Mouse (Mus musculus) forebrain, embryonic 15.5 days (tissue): ENCODE results near the gene Tectb. TPM values are rescaled to one million over a fixed set of nuclear protein-coding genes. Genes with fewer than 3 reads are reported as not detected.
"Not testable (repeated sequence)": the region's sequence is repeated elsewhere in the genome, so short reads cannot be mapped to it uniquely, and the experiment has no call there.

Experiments used
- ATAC-seq: fragments of 200-750 bp; cut with Nextera tagmentation; replicated peaks from 2 replicates; pipeline ENCODE4 v1.8.0; 2017; ENCODE audit warnings: mild to moderate bottlenecking, moderate TSS enrichment, moderate library complexity
- H3K27ac ChIP-seq: fragments of 300-500 bp; sonication (generic); replicated peaks from 2 replicates; pipeline ENCODE4 v1.5.1; 2015; ENCODE audit warnings: mild to moderate bottlenecking, inconsistent platforms
- H3K27me3 ChIP-seq: fragments of 300-500 bp; sonication (generic); 2 replicates; pipeline ENCODE4 v1.6.1; 2015; ENCODE audit warnings: inconsistent platforms
- H3K36me3 ChIP-seq: fragments of 300-500 bp; sonication (generic); 2 replicates; pipeline ENCODE4 v1.6.1; 2015; ENCODE audit warnings: mild to moderate bottlenecking, inconsistent platforms
- H3K4me1 ChIP-seq: fragments of 300-500 bp; sonication (generic); 2 replicates; pipeline ENCODE4 v1.6.1; 2015; ENCODE audit warnings: inconsistent platforms
- H3K4me2 ChIP-seq: fragments of 300-500 bp; sonication (generic); replicated peaks from 2 replicates; pipeline ENCODE4 v1.6.1; 2015; ENCODE audit warnings: mild to moderate bottlenecking, inconsistent platforms
- H3K4me3 ChIP-seq: fragments of 300-500 bp; sonication (generic); 2 replicates; pipeline ENCODE4 v1.5.1; 2015; ENCODE audit warnings: mild to moderate bottlenecking, inconsistent platforms
- H3K9ac ChIP-seq: fragments of 300-500 bp; sonication (generic); replicated peaks from 2 replicates; pipeline ENCODE4 v1.6.1; 2015; ENCODE audit warnings: mild to moderate bottlenecking, inconsistent platforms
- H3K9me3 ChIP-seq: fragments of 300-500 bp; sonication (generic); 2 replicates; pipeline ENCODE4 v1.6.1; 2016; ENCODE audit warnings: inconsistent platforms
- WGBS: fragments of 180-500 bp; shearing (Covaris S2); methylation state at CpG from one replicate; pipeline ENCODE4 v1.1.7; 2015; ENCODE audit warnings: mixed read lengths; 5-methylcytosine and 5-hydroxymethylcytosine counted together
- polyA plus RNA-seq: library from polyadenylated mRNA; unstranded; fragments of >200 nt; fragmentation: Nextera tagmentation; extraction: Ambion mirVana; gene quantifications from 2 replicates; pipeline ENCODE4 v1.2.1, GENCODE M21; 2015

Gene Tectb
- polyA plus RNA-seq, 1 experiment from 2014 or later, result 0.28 TPM

DNA sequence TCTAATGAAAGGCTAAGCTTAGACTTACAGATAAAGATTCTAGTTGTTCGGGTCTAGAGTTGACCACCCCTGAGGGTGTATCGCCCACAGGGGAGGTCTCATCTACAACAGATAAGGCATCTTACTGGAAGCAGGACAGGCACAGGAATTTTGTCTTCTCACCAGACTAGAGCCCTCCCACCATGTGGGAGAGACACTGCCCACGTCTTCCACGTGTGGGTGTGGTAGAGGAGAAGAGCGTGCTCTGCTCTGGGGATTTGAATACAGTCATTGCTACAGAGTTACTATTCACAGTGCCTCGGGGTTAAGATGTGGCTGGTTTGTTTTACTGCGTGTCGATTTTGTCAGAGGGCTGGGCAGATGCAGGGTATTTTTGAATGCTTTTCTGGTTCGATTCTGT, 33.0 kb upstream of the Tectb start:
- H3K4me2 ChIP-seq, result no peak overlapping the region
- H3K27me3 ChIP-seq, result no peaks in the 10 kb centered on the region
- WGBS, result 81% methylated on average over 9 of the region's 9 CpGs
- H3K4me3 ChIP-seq, result no peak overlapping the region
- H3K9ac ChIP-seq, result no peak overlapping the region
- H3K9me3 ChIP-seq, result no peaks in the 10 kb centered on the region
- H3K36me3 ChIP-seq, result no peaks in the 10 kb centered on the region
- H3K27ac ChIP-seq, result no peak overlapping the region
- peaks cover 19% of the 10 kb centered on the region for H3K4me1 ChIP-seq
- no peak for ATAC-seq

GRCm38 (mm10) chr19:55148109-55148508, 32.4 kb upstream of the Tectb start:
- Histone ChIP-seq H3K27ac (no peak overlapping the region), H3K27me3 (no peaks in the 10 kb centered on the region), H3K36me3 (no peaks in the 10 kb centered on the region), H3K4me1 (peaks cover 17% of the 10 kb centered on the region), H3K4me3 (no peak overlapping the region), H3K9me3 (no peaks in the 10 kb centered on the region), H3K9ac (no peak overlapping the region), H3K4me2 (no peak overlapping the region)
- 91% methylated on average over 6 of the region's 6 CpGs for WGBS
- ATAC-seq, result no peak

DNA sequence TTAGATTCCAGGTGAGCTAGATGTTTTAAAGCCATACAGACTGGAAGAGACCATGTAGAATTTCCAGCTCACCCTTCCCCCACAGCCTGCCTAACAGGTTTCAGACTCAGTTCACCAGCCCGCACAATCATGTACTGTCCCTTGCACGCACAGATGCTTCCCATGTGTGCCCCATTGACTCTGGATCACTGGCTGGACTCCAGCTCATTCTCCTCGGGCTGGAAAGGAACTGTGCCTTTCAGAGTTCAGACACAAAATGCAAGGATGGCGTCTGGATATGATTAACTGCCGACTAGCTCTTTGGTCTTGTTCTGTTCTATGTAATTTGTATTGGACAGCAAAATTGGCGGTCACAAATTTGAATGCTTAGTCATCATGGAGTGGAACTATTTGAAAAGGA, 30.9 kb upstream of the Tectb start:
- no peaks in the 10 kb centered on the region for H3K27me3 ChIP-seq
- ATAC-seq, result no peak
- 77% methylated on average over 6 of the region's 6 CpGs for WGBS
- peaks cover 1% of the 10 kb centered on the region; the same call in 1 of the 2 replicates for H3K4me1 ChIP-seq
- H3K9me3 ChIP-seq, result no peaks in the 10 kb centered on the region
- H3K9ac ChIP-seq, result no peak overlapping the region
- H3K4me3 ChIP-seq, result no peak overlapping the region
- H3K36me3 ChIP-seq, result no peaks in the 10 kb centered on the region
- no peak overlapping the region for H3K27ac ChIP-seq
- H3K4me2 ChIP-seq, result no peak overlapping the region

- ATAC-seq, H3K4me1 ChIP-seq, H3K9ac ChIP-seq, H3K27me3 ChIP-seq, H3K36me3 ChIP-seq, H3K27ac ChIP-seq, H3K4me3 ChIP-seq, H3K4me2 ChIP-seq, H3K9me3 ChIP-seq: not testable (repeated sequence)
- 80% methylated on average over 6 of the region's 6 CpGs for WGBS
Measured at GRCm38 (mm10) chr19:55152274-55152673, 28.3 kb upstream of the Tectb start.

GRCm38 (mm10) chr19:55152983-55153382, 27.6 kb upstream of the Tectb start:
- H3K27ac ChIP-seq, result no peak overlapping the region
- H3K4me2 ChIP-seq, result no peak overlapping the region
- H3K27me3 ChIP-seq, result no peaks in the 10 kb centered on the region
- H3K9me3 ChIP-seq, result no peaks in the 10 kb centered on the region
- no peaks in the 10 kb centered on the region for H3K4me1 ChIP-seq
- no peak overlapping the region for H3K9ac ChIP-seq
- H3K36me3 ChIP-seq, result no peaks in the 10 kb centered on the region
- no peak for ATAC-seq
- WGBS, result 93% methylated on average over 6 of the region's 6 CpGs
- no peak overlapping the region for H3K4me3 ChIP-seq

- H3K36me3 ChIP-seq, result no peaks in the 10 kb centered on the region
- ATAC-seq, result no peak
- no peaks in the 10 kb centered on the region for H3K4me1 ChIP-seq
- no peak overlapping the region for H3K27ac ChIP-seq
- no peak overlapping the region for H3K4me2 ChIP-seq
- no peaks in the 10 kb centered on the region for H3K9me3 ChIP-seq
- no peaks in the 10 kb centered on the region for H3K27me3 ChIP-seq
- H3K9ac ChIP-seq, result no peak overlapping the region
- WGBS, result 84% methylated on average over 7 of the region's 7 CpGs
- no peak overlapping the region for H3K4me3 ChIP-seq
Measured at GRCm38 (mm10) chr19:55157029-55157428, 23.5 kb upstream of the Tectb start.

GRCm38 (mm10) chr19:55158606-55159005, 21.9 kb upstream of the Tectb start:
- ATAC-seq, result no peak
- Histone ChIP-seq H3K27ac (no peak overlapping the region), H3K9me3 (no peaks in the 10 kb centered on the region), H3K27me3 (no peaks in the 10 kb centered on the region), H3K4me1 (no peaks in the 10 kb centered on the region), H3K4me2 (no peak overlapping the region), H3K4me3 (no peak overlapping the region), H3K36me3 (no peaks in the 10 kb centered on the region), H3K9ac (no peak overlapping the region)
- WGBS, result 59% methylated on average over 8 of the region's 8 CpGs

GRCm38 (mm10) chr19:55159826-55160225, 20.7 kb upstream of the Tectb start:
- Histone ChIP-seq H3K4me1 (no peaks in the 10 kb centered on the region), H3K4me3 (no peak overlapping the region), H3K27me3 (no peaks in the 10 kb centered on the region), H3K36me3 (no peaks in the 10 kb centered on the region), H3K27ac (no peak overlapping the region), H3K4me2 (no peak overlapping the region), H3K9ac (no peak overlapping the region), H3K9me3 (no peaks in the 10 kb centered on the region)
- 94% methylated on average over 6 of the region's 6 CpGs for WGBS
- ATAC-seq, result no peak

GRCm38 (mm10) chr19:55162271-55162670, 18.3 kb upstream of the Tectb start:
- Histone ChIP-seq H3K9me3 (no peaks in the 10 kb centered on the region), H3K36me3 (no peaks in the 10 kb centered on the region), H3K4me2 (no peak overlapping the region), H3K4me1 (no peaks in the 10 kb centered on the region), H3K27ac (no peak overlapping the region), H3K9ac (no peak overlapping the region), H3K4me3 (no peak overlapping the region), H3K27me3 (no peaks in the 10 kb centered on the region)
- WGBS, result 82% methylated on average over 4 of the region's 4 CpGs
- ATAC-seq, result no peak

DNA sequence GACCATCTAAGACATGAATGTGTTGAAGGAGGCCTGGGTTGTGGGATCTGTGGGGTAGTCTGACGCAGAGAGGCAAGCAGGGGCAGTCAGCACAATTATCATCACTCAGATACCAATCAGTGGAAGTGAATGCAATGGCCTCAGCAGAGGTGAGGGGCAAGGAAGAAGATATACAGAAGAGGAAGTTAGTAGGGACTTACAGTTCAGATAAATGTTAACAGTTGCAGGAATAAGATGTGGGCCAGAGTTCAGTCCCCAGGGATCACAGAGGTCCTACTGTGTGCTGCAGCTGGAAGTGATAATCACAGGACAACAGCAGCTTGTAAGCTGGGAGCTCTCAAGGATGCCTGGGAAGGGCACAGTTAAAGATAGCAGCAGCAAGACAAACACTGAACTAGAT, 16.4 kb upstream of the Tectb start:
- no peaks in the 10 kb centered on the region for H3K36me3 ChIP-seq
- no peak for ATAC-seq
- no peak overlapping the region for H3K4me3 ChIP-seq
- no peak overlapping the region for H3K9ac ChIP-seq
- no peaks in the 10 kb centered on the region for H3K27me3 ChIP-seq
- H3K4me1 ChIP-seq, result no peaks in the 10 kb centered on the region
- no peak overlapping the region for H3K4me2 ChIP-seq
- no peak overlapping the region for H3K27ac ChIP-seq
- H3K9me3 ChIP-seq, result no peaks in the 10 kb centered on the region
- WGBS, result 83% methylated on average over 1 of the region's 1 CpGs

DNA sequence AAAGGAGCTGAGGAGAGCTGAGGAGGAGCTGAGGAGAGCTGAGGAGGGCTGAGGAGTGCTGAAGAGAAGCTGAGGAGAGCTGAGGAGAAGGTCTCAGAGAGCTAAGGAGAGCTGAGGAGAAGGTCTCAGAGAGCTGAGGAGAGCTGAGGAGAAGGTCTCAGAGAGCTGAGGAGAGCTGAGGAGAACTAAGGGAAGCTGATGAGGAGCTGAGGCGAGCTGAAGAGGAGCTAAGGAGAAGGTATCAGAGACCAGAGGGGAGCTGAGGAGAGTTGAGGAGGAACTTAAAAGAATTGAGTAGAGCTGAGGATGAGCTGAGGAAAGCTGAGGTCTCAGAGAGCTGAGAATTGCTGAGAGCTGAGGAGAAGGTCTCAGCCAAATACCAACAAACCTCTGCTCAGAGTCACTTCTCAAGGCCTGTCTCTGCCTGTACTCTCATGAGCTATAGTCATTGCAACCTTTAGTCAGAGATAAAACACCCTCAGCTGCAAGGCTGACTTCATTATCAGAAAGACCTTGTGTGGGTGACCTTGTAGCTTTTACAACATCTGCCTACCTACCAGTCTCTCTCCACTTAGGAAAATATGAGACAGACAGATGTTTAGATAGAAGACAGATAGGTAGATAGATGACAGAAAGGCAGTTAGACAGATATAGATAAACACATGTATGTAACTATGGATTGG, 15.2 kb upstream of the Tectb start:
- Histone ChIP-seq H3K4me3 (no peak overlapping the region), H3K4me2 (no peak overlapping the region), H3K9ac (no peak overlapping the region), H3K27ac (no peak overlapping the region), H3K36me3 (no peaks in the 10 kb centered on the region), H3K27me3 (no peaks in the 10 kb centered on the region), H3K9me3 (no peaks in the 10 kb centered on the region; the same call in 1 of the 2 replicates), H3K4me1 (no peaks in the 10 kb centered on the region)
- WGBS, result 76% methylated on average over 1 of the region's 1 CpGs
- ATAC-seq, result no peak

DNA sequence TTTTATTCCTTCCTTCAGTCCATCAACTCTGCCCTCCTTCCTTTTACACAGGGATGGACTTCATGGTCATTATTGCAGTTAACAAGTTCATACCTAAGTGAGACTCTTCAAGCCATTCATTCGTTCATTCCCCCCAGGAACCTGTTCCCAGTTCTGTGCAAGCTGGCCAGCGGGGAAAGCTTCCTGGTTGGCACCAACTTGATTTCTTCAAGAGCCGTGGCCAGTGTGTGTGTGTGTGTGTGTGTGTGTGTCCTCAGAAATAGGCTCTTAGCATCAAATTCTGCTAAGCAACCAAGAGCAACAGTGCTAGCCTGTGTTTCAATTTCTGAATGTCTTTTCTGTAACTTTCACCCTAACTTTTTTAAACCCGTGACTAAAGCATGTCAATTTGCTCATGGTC, 14.6 kb upstream of the Tectb start:
- Histone ChIP-seq H3K4me2 (no peak overlapping the region), H3K36me3 (no peaks in the 10 kb centered on the region), H3K4me1 (no peaks in the 10 kb centered on the region), H3K4me3 (no peak overlapping the region), H3K9me3 (no peaks in the 10 kb centered on the region; the same call in 1 of the 2 replicates), H3K9ac (no peak overlapping the region), H3K27ac (no peak overlapping the region), H3K27me3 (no peaks in the 10 kb centered on the region)
- ATAC-seq, result no peak
- 76% methylated on average over 4 of the region's 4 CpGs for WGBS

DNA sequence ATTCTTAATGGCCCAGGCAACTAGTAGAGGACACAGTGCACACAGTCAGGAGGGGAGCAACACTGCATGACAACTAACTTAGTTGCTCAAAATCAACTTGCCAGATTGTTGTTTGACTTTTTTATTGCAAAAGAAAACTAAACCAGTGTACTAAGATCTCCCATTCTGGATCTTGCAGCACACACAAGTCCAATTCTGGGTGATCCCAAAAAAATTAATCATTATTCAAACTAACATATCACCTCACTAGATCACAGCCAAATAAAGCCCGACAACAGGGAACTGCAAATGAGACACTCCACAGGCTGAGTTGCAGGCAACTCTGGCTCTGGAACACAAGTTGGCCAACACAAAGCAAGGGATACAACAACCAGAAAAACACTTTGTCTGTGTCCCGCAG, 13.8 kb upstream of the Tectb start:
- Histone ChIP-seq H3K4me3 (no peak overlapping the region), H3K27ac (no peak overlapping the region), H3K9me3 (no peaks in the 10 kb centered on the region; the same call in 1 of the 2 replicates), H3K36me3 (no peaks in the 10 kb centered on the region), H3K27me3 (no peaks in the 10 kb centered on the region), H3K9ac (no peak overlapping the region), H3K4me2 (no peak overlapping the region), H3K4me1 (no peaks in the 10 kb centered on the region)
- ATAC-seq, result no peak
- WGBS, result 89% methylated on average over 2 of the region's 2 CpGs
